Mouse (Mus musculus) olfactory bulb, adult 2 months (tissue): ENCODE measurements around the gene Dact3. TPM values are rescaled to one million over a fixed set of nuclear protein-coding genes. Genes with fewer than 3 reads are reported as not detected.
A peak's percentile ranks its signal among the peaks of the same experiment; 100 is the strongest.

Source experiments
- H3K27ac ChIP-seq: fragments of 200-500 bp; 2 replicates; pipeline ENCODE4 v1.5.1; 2012; ENCODE audit warnings: low read depth, low read length; ENCODE audit not compliant: insufficient read depth
- H3K4me1 ChIP-seq: fragments of 200-500 bp; 2 replicates; pipeline ENCODE4 v1.6.1; 2012; ENCODE audit warnings: low read length; ENCODE audit not compliant: control insufficient read depth, insufficient read depth
- H3K4me3 ChIP-seq: fragments of 200-500 bp; 2 replicates; pipeline ENCODE4 v1.5.1; 2012; ENCODE audit warnings: mild to moderate bottlenecking, low read depth, low read length, moderate library complexity; ENCODE audit not compliant: insufficient read depth
- CTCF ChIP-seq: fragments of 200-500 bp; IDR thresholded peaks from 2 replicates; pipeline ENCODE4 v1.5.1; 2012; ENCODE audit warnings: low read depth, mild to moderate bottlenecking, low read length, moderate library complexity; ENCODE audit not compliant: insufficient read depth
- POLR2A ChIP-seq: fragments of 200-500 bp; IDR thresholded peaks from 2 replicates; pipeline ENCODE4 v1.6.1; 2012; ENCODE audit warnings: mild to moderate bottlenecking, low read depth, low read length, moderate library complexity; ENCODE audit not compliant: insufficient read depth
- WGBS: fragments of 180-500 bp; shearing (Covaris S2); methylation state at CpG from one replicate; pipeline ENCODE4 v1.1.7; 2018; 5-methylcytosine and 5-hydroxymethylcytosine counted together
- polyA plus RNA-seq: library from polyadenylated mRNA; stranded (reverse); fragments of >200 nt; gene quantifications from 2 replicates; pipeline ENCODE4 v1.2.4, GENCODE M21; 2012; ENCODE audit warnings: low replicate concordance; ENCODE audit not compliant: missing spikeins, insufficient read depth, insufficient read length

The Dact3 gene
- polyA plus RNA-seq, 1 experiment, result not detected

DNA sequence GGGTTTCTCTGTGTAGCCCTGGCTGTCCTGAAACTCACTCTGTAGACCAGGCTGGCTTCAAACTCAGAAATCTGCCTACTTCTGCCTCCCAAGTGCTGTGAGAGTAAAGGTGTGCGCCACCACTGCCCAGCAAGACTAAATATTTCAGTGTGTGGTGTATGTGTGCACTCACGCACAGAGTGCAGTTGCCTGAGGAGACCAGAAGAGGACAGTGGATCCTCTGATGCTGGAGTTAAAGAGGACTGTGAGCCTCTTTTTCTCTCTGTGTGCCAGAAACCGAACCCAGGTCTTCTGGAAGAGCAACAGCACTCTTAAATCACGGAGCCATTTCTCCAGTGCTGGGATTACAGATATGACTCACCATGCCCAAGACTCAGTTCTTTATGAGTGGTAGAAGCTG, 1.7 kb upstream of the Dact3 start:
- TF ChIP-seq CTCF (no peak), POLR2A (no peak)
- Histone ChIP-seq H3K4me3 (no peak overlapping the region), H3K4me1 (peaks cover 24% of the 10 kb centered on the region), H3K27ac (no peak overlapping the region)
- 84% methylated on average over 4 of the region's 4 CpGs for WGBS

DNA sequence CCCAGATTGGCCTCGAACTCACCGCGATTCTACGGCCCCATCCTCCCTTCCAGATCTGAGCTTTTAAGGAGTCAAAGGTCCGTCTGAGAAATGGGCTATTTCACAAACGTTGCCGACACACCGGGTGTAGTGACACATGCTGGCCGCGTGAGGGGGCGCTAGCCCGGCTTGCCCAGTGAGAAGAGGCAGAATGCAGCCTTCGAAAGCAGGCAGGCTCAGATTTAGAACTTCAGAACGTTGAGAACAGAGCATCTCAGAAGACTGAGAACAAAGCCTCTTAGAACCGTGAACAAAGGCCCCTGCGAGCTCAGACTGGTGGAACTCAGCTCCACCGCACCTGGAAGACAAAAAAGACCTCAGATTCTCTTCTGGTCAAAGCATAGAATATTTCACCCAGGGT, 927 bp upstream of the Dact3 start:
- 4% methylated on average over 17 of the region's 17 CpGs for WGBS
- TF ChIP-seq POLR2A (no peak), CTCF (peak; percentile 93)
- H3K27ac ChIP-seq, result peak overlapping the region; percentile 95
- H3K4me3 ChIP-seq, result peak overlapping the region; percentile 6
- H3K4me1 ChIP-seq, result peaks cover 24% of the 10 kb centered on the region

DNA sequence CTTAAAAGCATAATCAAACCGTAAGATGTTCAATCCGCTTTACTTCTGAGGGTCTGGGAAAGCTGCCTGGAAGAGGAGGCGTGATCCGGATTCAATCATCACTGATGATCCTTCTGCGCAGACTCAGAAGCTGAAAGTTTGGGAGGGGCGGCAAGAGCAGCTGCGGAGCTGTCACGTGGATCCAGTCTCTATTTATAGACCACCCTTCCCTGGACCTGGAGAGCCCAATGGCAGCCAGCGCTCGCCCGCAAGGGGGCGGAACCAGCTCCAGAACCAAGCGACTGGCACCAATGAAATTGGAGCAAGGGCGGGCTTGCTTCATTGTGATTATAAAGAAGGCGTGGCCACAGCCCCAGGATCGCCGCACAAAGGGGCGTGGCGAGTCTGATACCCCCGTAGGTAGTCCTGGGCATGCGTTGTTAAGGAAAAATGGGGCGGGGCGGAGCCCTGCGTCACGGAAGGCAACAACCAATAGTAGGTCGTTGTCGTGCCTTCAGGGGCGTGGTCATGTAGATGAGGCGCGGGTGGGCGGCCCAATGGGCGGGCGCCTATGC, 284 bp upstream of the Dact3 start:
- H3K27ac ChIP-seq, result peak overlapping the region; percentile 95
- peak overlapping the region; percentile 6 for H3K4me3 ChIP-seq
- peaks cover 22% of the 10 kb centered on the region for H3K4me1 ChIP-seq
- TF ChIP-seq CTCF (no peak), POLR2A (no peak)
- WGBS, result under 1% methylated on average over 33 of the region's 33 CpGs

DNA sequence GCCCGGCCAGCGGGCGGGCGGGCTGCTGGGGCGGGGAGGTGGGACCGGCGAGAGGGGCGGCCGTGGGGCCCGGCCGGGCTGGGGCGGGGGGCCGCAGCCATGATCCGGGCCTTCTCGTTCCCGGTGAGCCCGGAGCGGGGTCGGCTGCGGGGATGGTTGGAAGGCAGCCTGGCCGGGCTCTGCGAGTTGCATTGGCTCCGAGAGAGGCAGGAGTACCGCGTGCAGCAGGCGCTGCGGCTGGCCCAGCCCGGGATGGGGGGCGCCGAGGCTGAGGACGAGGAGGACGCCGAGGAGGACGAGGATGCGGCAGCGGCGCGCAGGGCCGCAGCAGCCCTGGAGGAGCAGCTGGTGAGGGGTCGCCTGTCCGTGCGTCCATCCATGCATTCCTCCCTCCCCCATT, 209 bp downstream of the Dact3 start:
- peak overlapping the region; percentile 73 for H3K27ac ChIP-seq
- WGBS, result under 1% methylated on average over 42 of the region's 42 CpGs
- peaks cover 18% of the 10 kb centered on the region for H3K4me1 ChIP-seq
- H3K4me3 ChIP-seq, result peak overlapping the region; percentile 86
- peak; percentile 49; the same call in 1 of the 2 replicates for TF ChIP-seq POLR2A
- no peak for TF ChIP-seq CTCF

DNA sequence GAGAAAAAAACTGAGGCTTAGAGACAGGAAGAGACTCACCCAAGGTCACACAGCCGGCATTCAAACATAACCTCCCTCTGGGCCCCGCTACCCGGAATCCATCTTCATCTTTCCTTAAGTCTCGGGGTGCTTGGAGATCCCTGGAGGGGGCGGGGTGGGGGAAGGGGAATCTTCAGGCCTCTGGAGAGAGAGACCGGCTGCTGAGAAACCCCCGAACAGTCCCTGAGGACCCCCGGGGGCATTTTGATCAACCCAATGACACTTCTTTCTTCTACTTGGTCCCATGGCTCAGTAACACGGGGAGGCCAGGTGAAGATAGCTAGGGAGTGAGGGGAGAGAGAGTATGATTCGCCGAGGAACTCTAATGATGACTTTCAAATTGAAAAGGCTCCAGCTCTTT, 889 bp downstream of the Dact3 start:
- H3K27ac ChIP-seq, result no peak overlapping the region
- H3K4me1 ChIP-seq, result peaks cover 16% of the 10 kb centered on the region
- peak overlapping the region; percentile 86 for H3K4me3 ChIP-seq
- WGBS, result 4% methylated on average over 11 of the region's 11 CpGs
- TF ChIP-seq CTCF (no peak), POLR2A (no peak)

DNA sequence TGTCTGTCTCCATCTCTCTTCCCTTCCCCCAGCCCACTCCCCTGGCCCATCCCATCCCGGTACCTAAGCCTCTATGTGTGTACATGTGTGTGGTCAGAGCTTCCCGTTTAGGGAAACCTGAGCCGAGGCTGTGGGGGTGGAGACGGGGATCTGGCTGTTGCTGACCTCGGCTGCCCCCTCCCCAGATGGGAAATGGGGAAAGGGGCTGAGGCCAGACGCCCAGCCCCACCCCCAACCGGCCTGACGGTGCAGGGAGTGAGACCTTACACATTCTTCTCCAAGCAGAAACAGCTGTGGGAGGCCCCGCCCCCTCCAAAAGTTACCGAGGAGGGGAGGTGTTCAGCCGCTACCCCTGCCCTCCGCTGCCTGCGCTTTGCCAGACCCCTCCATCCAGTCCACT, 1.5 kb downstream of the Dact3 start:
- Histone ChIP-seq H3K4me1 (peaks cover 15% of the 10 kb centered on the region), H3K4me3 (peak overlapping the region; percentile 86), H3K27ac (no peak overlapping the region)
- TF ChIP-seq CTCF, result no peak
- no peak for TF ChIP-seq POLR2A
- WGBS, result 9% methylated on average over 13 of the region's 13 CpGs

DNA sequence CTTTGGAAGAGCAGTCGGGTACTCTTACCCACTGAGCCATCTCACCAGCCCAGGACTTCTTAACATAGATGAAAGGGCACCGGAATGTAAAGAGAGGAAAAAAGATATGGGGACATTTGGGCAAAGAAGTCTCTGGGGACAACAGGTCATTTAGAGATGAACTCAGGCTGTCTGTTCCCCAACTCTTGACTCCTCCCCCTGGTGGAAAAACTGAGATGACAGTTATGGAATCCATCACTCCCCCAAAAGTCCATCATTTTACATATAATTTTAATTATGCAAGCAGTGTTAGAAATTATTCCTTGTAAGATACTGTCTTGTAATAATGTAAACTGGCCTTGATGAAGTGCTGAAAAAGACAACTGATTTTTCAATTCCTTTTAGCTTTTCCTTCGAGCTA, 2.6 kb downstream of the Dact3 start:
- Histone ChIP-seq H3K4me3 (no peak overlapping the region), H3K4me1 (peaks cover 7% of the 10 kb centered on the region), H3K27ac (no peak overlapping the region)
- TF ChIP-seq POLR2A (no peak), CTCF (no peak)
- 85% methylated on average over 3 of the region's 3 CpGs for WGBS

DNA sequence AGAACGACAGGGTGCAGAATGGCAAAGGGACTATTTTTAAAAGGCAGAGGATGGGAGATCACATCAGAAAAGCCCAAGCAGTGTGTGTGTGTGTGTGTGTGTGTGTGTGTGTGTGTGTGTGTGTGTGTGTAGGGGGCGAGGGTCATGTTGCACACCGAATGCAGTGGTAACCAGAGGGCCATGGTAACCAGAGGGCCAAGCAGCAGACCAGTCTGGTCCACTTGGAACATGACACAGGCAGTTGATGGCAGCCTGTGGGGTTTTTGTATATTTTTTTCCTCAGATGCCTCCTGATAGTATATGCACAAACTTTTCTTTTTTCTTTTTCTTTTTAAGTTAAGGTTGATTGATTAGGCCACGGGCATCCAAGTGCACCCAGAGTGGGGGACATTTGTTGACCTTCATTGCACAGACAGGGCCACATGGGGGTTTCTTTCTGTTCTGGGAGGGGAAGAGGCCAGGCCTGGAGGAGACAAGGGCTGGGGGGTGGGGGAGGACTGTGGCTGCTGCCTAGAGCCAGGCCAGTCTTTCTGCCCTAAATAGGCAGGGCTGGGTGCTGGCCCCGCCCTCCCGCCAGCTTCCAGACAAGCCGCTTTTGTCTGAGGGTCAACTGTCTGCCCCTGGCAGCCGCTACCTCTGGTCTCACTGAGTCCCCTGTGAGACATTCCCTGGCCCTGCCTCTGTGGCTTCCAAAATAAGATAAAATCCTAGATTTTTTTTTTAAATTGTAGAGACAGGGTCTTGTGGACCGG, 4.9 kb downstream of the Dact3 start:
- H3K4me3 ChIP-seq, result no peak overlapping the region
- H3K27ac ChIP-seq, result no peak overlapping the region
- TF ChIP-seq POLR2A, result no peak
- no peak for TF ChIP-seq CTCF
- WGBS, result 44% methylated on average over 9 of the region's 9 CpGs
- peaks cover 7% of the 10 kb centered on the region for H3K4me1 ChIP-seq

DNA sequence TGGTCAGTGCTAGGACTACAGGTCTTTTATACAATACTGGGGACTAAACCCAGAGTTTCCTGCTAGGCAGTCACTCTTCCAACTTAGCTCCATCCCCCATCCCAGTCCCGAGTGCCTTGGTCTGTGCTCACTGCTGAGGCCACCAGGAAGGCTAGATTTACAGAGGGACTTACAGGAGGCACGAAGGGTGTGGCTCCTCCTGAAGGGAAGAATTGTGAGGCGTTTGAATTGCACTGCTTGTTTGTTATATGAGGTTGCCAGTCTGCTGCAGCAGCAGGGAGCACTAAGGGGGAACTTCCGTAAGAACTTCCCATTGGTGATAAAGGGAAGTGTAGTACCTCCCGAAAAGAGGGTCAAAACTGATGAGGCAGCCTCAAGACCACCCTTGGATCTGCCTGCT, 5.5 kb downstream of the Dact3 start:
- Histone ChIP-seq H3K4me3 (no peak overlapping the region), H3K27ac (no peak overlapping the region), H3K4me1 (peaks cover 7% of the 10 kb centered on the region)
- TF ChIP-seq CTCF (no peak), POLR2A (no peak)
- 49% methylated on average over 5 of the region's 5 CpGs for WGBS

DNA sequence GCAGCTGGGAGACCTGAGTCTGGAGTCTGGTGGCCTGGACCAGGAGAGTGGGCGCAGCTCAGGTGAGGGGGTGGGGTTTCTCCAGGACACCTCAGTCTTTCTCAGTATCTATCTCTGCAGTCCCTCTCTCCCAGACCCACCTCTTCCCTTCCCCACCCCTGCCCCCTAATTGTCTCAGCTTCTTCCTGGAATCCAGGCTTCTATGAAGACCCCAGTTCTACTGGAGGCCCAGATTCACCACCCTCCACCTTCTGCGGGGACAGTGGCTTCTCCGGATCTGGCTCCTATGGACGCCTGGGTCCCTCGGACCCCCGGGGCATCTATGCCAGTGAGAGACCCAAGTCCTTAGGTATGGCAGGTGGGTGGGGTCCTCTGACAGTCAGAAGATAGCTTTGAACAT, 8.0 kb downstream of the Dact3 start:
- no peak overlapping the region for H3K27ac ChIP-seq
- whole genome bisulfite sequencing, result 92% methylated on average over 6 of the region's 6 CpGs
- no peaks in the 10 kb centered on the region for H3K4me1 ChIP-seq
- TF ChIP-seq POLR2A (no peak), CTCF (no peak)
- no peak overlapping the region for H3K4me3 ChIP-seq
